Mouse (Mus musculus) midbrain, postnatal 0 days (tissue): ENCODE data around the gene Zfp790. TPM values are rescaled to one million over a fixed set of nuclear protein-coding genes. Genes with fewer than 3 reads are reported as not detected.

Experiments used
- ATAC-seq: fragments of 200-750 bp; cut with Nextera tagmentation; 2 replicates; pipeline ENCODE4 v1.8.0; 2017; ENCODE audit warnings: moderate number of reproducible peaks, mild to moderate bottlenecking, moderate TSS enrichment, moderate library complexity; ENCODE audit not compliant: low FRiP score
- DNase-seq: peaks from one replicate; pipeline ENCODE4 v3.0.0-alpha.2; 2015; ENCODE audit warnings: low spot score
- H3K27ac ChIP-seq: fragments of 300-500 bp; sonication (generic); 2 replicates; pipeline ENCODE4 v1.5.1; 2014; ENCODE audit warnings: low read depth, mild to moderate bottlenecking, low read length, mixed read lengths
- H3K27me3 ChIP-seq: fragments of 300-500 bp; sonication (generic); 2 replicates; pipeline ENCODE4 v1.6.1; 2014; ENCODE audit warnings: low read length, control low read depth, mixed read lengths; ENCODE audit not compliant: insufficient read depth
- H3K36me3 ChIP-seq: fragments of 300-500 bp; sonication (generic); 2 replicates; pipeline ENCODE4 v1.6.1; 2014; ENCODE audit warnings: low read length, control low read depth, mixed read lengths; ENCODE audit not compliant: insufficient read depth
- H3K4me1 ChIP-seq: fragments of 300-500 bp; sonication (generic); 2 replicates; pipeline ENCODE4 v1.6.1; 2014; ENCODE audit warnings: mild to moderate bottlenecking, control low read depth, antibody characterized with exemption, low read length, mixed read lengths; ENCODE audit not compliant: insufficient read depth
- H3K4me2 ChIP-seq: fragments of 300-500 bp; sonication (generic); 2 replicates; pipeline ENCODE4 v1.6.1; 2014; ENCODE audit warnings: low read depth, mild to moderate bottlenecking, low read length, mixed read lengths; ENCODE audit not compliant: poor library complexity, severe bottlenecking
- H3K4me3 ChIP-seq: fragments of 300-500 bp; sonication (generic); 2 replicates; pipeline ENCODE4 v1.5.1; 2014; ENCODE audit warnings: low read depth, mild to moderate bottlenecking, low read length, moderate library complexity
- H3K9ac ChIP-seq: fragments of 300-500 bp; sonication (generic); replicated peaks from 2 replicates; pipeline ENCODE4 v1.6.1; 2014; ENCODE audit warnings: mild to moderate bottlenecking, low read length, moderate library complexity, mixed read lengths; ENCODE audit not compliant: poor library complexity, severe bottlenecking
- H3K9me3 ChIP-seq: fragments of 300-500 bp; sonication (generic); 2 replicates; pipeline ENCODE4 v1.6.1; 2016; ENCODE audit warnings: low read length, control low read depth
- CTCF ChIP-seq: IDR thresholded peaks from 2 replicates; pipeline ENCODE4 v1.5.1; 2016; ENCODE audit warnings: antibody characterized with exemption, mild to moderate bottlenecking
- WGBS: fragments of 180-500 bp; shearing (Covaris S2); extraction: QIAGEN DNeasy Blood & Tissue Kit; methylation state at CpG from one replicate; pipeline ENCODE4 v1.1.7; 2014; 5-methylcytosine and 5-hydroxymethylcytosine counted together
- polyA plus RNA-seq: library from polyadenylated mRNA; unstranded; fragments of >200 nt; fragmentation: Nextera tagmentation; extraction: Ambion mirVana; gene quantifications from 2 replicates; pipeline ENCODE4 v1.2.1, GENCODE M21; 2015
- total RNA-seq: library from RNA; depleted of rRNA; stranded (reverse); fragments of >200 nt; gene quantifications from 2 replicates; pipeline ENCODE4 v1.2.3, GENCODE M21; 2014

The Zfp790 gene
- total and polyA plus RNA-seq, 2 experiments from 2014 or later, result 11.9 to 16.3 TPM

- Histone ChIP-seq H3K4me3 (no peak overlapping the region), H3K27ac (no peak overlapping the region), H3K4me2 (no peak overlapping the region), H3K27me3 (no peaks in the 10 kb centered on the region), H3K36me3 (peaks cover 52% of the 10 kb centered on the region), H3K9me3 (no peaks in the 10 kb centered on the region), H3K4me1 (peaks cover 2% of the 10 kb centered on the region), H3K9ac (no peak overlapping the region)
- no peak for TF ChIP-seq CTCF
- no peak for DNase-seq
- 95% methylated on average over 3 of the region's 3 CpGs for WGBS
- ATAC-seq, result no peak
Measured at GRCm38 (mm10) chr7:29774371-29774770, 41.5 kb upstream of the Zfp790 start.

DNA sequence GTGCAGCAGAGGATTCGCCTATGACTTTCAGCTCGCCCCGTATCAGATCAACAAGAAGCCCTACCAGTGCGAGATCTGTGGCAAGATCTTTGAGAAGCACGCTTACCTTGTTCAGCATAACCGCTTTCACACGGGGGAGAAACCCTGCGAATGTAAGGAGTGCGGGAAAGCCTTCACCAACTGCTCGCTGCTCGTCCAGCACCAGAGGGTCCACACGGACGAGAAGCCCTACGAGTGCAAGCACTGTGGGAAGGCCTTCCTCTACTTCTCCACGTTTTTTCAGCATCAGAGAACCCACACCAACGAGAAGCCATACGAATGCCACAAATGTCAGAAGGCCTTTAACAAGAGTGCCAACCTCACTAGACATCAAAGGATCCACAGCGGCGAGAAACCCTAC, 39.3 kb upstream of the Zfp790 start:
- peaks cover 52% of the 10 kb centered on the region for H3K36me3 ChIP-seq
- DNase-seq, result no peak

GRCm38 (mm10) chr7:29777372-29777771, 38.5 kb upstream of the Zfp790 start:
- Histone ChIP-seq H3K27me3 (no peaks in the 10 kb centered on the region), H3K27ac (no peak overlapping the region), H3K4me2 (no peak overlapping the region), H3K9ac (no peak overlapping the region), H3K4me1 (no peaks in the 10 kb centered on the region), H3K36me3 (peaks cover 52% of the 10 kb centered on the region), H3K9me3 (no peaks in the 10 kb centered on the region), H3K4me3 (no peak overlapping the region)
- 97% methylated on average over 10 of the region's 10 CpGs for WGBS
- ATAC-seq, result no peak
- DNase-seq, result no peak
- TF ChIP-seq CTCF, result no peak

More for the DNA sequence above, 39.3 kb upstream of the Zfp790 start:
- Histone ChIP-seq H3K4me2 (no peak overlapping the region), H3K9ac (no peak overlapping the region), H3K4me1 (no peaks in the 10 kb centered on the region), H3K27ac (no peak overlapping the region), H3K4me3 (no peak overlapping the region), H3K9me3 (no peaks in the 10 kb centered on the region), H3K27me3 (no peaks in the 10 kb centered on the region)
- WGBS, result 95% methylated on average over 19 of the region's 19 CpGs
- no peak for ATAC-seq
- TF ChIP-seq CTCF, result no peak

DNA sequence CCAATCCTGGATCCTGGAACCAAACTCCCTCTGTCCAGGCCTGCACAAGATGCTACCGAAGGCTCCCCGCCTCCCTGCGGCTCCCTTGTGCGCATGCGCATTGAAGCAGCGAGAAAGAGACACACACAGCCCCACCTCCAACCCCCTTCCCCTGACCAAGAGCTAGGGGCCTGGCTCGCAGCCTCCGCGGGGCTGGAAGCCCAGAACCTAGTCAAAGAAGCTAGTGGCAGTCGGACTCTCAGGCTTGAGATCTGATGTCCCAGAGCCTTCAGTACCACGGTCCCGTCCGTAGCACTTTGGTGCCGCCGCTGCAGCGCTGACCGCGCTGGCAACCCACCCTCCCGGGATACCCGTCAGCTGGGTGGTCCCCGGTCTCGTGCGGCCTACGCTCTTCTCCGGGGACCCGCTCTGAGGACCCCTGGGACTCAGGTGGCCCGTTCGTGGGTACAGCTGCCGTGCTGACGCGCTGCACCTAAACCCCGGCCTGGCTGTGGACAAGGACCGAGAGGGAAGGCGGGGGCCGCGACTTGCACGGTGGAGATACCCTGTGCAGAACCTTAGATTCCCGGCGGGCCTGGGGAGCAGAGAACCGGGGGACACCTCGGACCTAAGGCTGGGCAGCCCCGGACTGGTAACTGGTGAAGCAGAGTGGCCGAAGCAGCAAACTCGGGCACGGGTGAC, 31.9 kb upstream of the Zfp790 start, which contains the start of gene Zfp30:
Gene Zfp30, plus strand, starts transcription at position 128 of the 681 bp plus-strand sequence.
- peak within 1 kb of the TSS; percentile 79 for H3K4me2 ChIP-seq
- peaks cover 5% of the 10 kb centered on the region for H3K4me1 ChIP-seq
- H3K9me3 ChIP-seq, result no peaks in the 10 kb centered on the region
- peaks cover under 1% of the 10 kb centered on the region; the same call in 1 of the 2 replicates for H3K36me3 ChIP-seq
- peak within 1 kb of the TSS; percentile 91 for H3K27ac ChIP-seq
- peak; percentile 96 for ATAC-seq
- no peaks in the 10 kb centered on the region for H3K27me3 ChIP-seq
- peak within 1 kb of the TSS; percentile 87 for H3K9ac ChIP-seq
- H3K4me3 ChIP-seq, result peak within 1 kb of the TSS; percentile 90
- peak; percentile 96 for DNase-seq
- under 1% methylated on average over 45 of the region's 45 CpGs for WGBS
- TF ChIP-seq CTCF, result no peak

GRCm38 (mm10) chr7:29785023-29785422, 30.9 kb upstream of the Zfp790 start:
- no peaks in the 10 kb centered on the region for H3K27me3 ChIP-seq
- no peak for TF ChIP-seq CTCF
- peak overlapping the region; percentile 87 for H3K9ac ChIP-seq
- H3K27ac ChIP-seq, result no peak overlapping the region
- peaks cover 10% of the 10 kb centered on the region for H3K36me3 ChIP-seq
- H3K4me2 ChIP-seq, result peak overlapping the region; percentile 79
- peak overlapping the region; percentile 90 for H3K4me3 ChIP-seq
- no peaks in the 10 kb centered on the region for H3K9me3 ChIP-seq
- WGBS, result 38% methylated on average over 8 of the region's 8 CpGs
- H3K4me1 ChIP-seq, result peaks cover 5% of the 10 kb centered on the region
- ATAC-seq, result no peak
- DNase-seq, result no peak

GRCm38 (mm10) chr7:29785888-29786287, 30.0 kb upstream of the Zfp790 start:
- Histone ChIP-seq H3K4me2 (peak overlapping the region; percentile 79), H3K27me3 (no peaks in the 10 kb centered on the region), H3K9ac (peak overlapping the region; percentile 71; the same call in 1 of the 2 replicates), H3K4me3 (peak overlapping the region; percentile 90), H3K4me1 (peaks cover 5% of the 10 kb centered on the region), H3K27ac (no peak overlapping the region), H3K36me3 (peaks cover 17% of the 10 kb centered on the region), H3K9me3 (no peaks in the 10 kb centered on the region)
- DNase-seq (no peak), ATAC-seq (no peak)
- WGBS, result 74% methylated on average over 5 of the region's 5 CpGs
- no peak for TF ChIP-seq CTCF
